Mouse (Mus musculus) intestine, embryonic 14.5 days (tissue): ENCODE data around the gene Arhgap8. TPM values are rescaled to one million over a fixed set of nuclear protein-coding genes. Genes with fewer than 3 reads are reported as not detected.
A peak's percentile ranks its signal among the peaks of the same experiment; 100 is the strongest.
"Not testable (repeated sequence)": the region's sequence is repeated elsewhere in the genome, so short reads cannot be mapped to it uniquely, and the experiment has no call there.

Experiments
- ATAC-seq: fragments of 200-750 bp; cut with Nextera tagmentation; replicated peaks from 2 replicates; pipeline ENCODE4 v1.8.0; 2017; ENCODE audit warnings: low read depth, moderate number of reproducible peaks, moderate TSS enrichment, moderate library complexity; ENCODE audit not compliant: low FRiP score, low TSS enrichment
- DNase-seq: peaks from one replicate; pipeline ENCODE4 v3.0.0-alpha.2; 2018; ENCODE audit warnings: low spot score
- H3K27ac ChIP-seq: fragments of 300-500 bp; sonication (generic); 2 replicates; pipeline ENCODE4 v1.5.1; 2014; ENCODE audit warnings: low read depth, mild to moderate bottlenecking, control low read depth
- H3K27me3 ChIP-seq: fragments of 300-500 bp; sonication (generic); replicated peaks from 2 replicates; pipeline ENCODE4 v1.6.1; 2014; ENCODE audit warnings: low read length, control low read depth; ENCODE audit not compliant: control insufficient read depth, insufficient read depth
- H3K36me3 ChIP-seq: fragments of 300-500 bp; sonication (generic); 2 replicates; pipeline ENCODE4 v1.6.1; 2014; ENCODE audit warnings: low read length, control low read depth; ENCODE audit not compliant: control insufficient read depth, insufficient read depth
- H3K4me1 ChIP-seq: fragments of 300-500 bp; sonication (generic); replicated peaks from 2 replicates; pipeline ENCODE4 v1.6.1; 2014; ENCODE audit warnings: low read length, control low read depth, mixed read lengths; ENCODE audit not compliant: control insufficient read depth, insufficient read depth
- H3K4me2 ChIP-seq: fragments of 300-500 bp; sonication (generic); 2 replicates; pipeline ENCODE4 v1.6.1; 2014; ENCODE audit warnings: low read length
- H3K4me3 ChIP-seq: fragments of 300-500 bp; sonication (generic); 2 replicates; pipeline ENCODE4 v1.5.1; 2014; ENCODE audit warnings: low read depth, low read length, control low read depth, mixed read lengths
- H3K9ac ChIP-seq: fragments of 300-500 bp; sonication (generic); 2 replicates; pipeline ENCODE4 v1.6.1; 2014; ENCODE audit warnings: mild to moderate bottlenecking, low read length
- H3K9me3 ChIP-seq: fragments of 300-500 bp; sonication (generic); 2 replicates; pipeline ENCODE4 v1.6.1; 2016; ENCODE audit warnings: low read length, control low read depth; ENCODE audit not compliant: control insufficient read depth
- WGBS: fragments of 180-500 bp; shearing (Covaris S2); extraction: QIAGEN DNeasy Blood & Tissue Kit; methylation state at CpG from one replicate; pipeline ENCODE4 v1.1.7; 2014; 5-methylcytosine and 5-hydroxymethylcytosine counted together
- polyA plus RNA-seq: library from polyadenylated mRNA; unstranded; fragments of >200 nt; fragmentation: Nextera tagmentation; extraction: Ambion mirVana; gene quantifications from 2 replicates; pipeline ENCODE4 v1.2.1, GENCODE M21; 2014

The Arhgap8 gene
- polyA plus RNA-seq, 1 experiment from 2014 or later = 15.2 TPM

DNA sequence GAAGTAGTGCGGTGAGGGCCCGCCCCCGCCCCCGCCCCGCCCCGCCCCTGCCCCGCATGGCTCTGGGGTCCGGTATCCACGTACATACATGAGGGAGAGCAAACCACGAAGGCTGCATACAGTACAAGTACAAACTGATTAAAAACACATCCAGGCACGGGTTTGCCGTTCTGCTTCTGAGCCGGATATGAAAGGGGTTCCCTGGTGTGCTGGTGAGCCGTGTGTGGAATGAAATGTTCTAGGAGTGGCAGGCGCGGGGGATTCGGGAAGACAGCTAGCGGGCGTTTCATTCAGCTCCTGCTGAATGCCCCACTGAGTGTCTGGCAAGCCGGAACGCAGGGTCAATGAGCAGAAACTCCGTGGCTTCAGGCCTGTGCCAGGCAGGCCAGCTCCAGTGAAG lies 36.6 kb downstream of the Arhgap8 start:
- H3K36me3 ChIP-seq = no peaks in the 10 kb centered on the region
- H3K27me3 ChIP-seq = no peaks in the 10 kb centered on the region
- no peak overlapping the region for H3K27ac ChIP-seq
- DNase-seq (peak; percentile 61), ATAC-seq (no peak; the same call in 1 of the 2 replicates)
- H3K4me2 ChIP-seq = peak overlapping the region; percentile 53
- 0 out of 2 replicates have a peak overlapping the region, but pooled peaks have one; percentile 25 for H3K9ac ChIP-seq
- no peaks in the 10 kb centered on the region; the same call in 1 of the 2 replicates for H3K4me1 ChIP-seq
- peak overlapping the region; percentile 25 for H3K4me3 ChIP-seq
- H3K9me3 ChIP-seq = no peaks in the 10 kb centered on the region
- WGBS = 3% methylated on average over 22 of the region's 22 CpGs

DNA sequence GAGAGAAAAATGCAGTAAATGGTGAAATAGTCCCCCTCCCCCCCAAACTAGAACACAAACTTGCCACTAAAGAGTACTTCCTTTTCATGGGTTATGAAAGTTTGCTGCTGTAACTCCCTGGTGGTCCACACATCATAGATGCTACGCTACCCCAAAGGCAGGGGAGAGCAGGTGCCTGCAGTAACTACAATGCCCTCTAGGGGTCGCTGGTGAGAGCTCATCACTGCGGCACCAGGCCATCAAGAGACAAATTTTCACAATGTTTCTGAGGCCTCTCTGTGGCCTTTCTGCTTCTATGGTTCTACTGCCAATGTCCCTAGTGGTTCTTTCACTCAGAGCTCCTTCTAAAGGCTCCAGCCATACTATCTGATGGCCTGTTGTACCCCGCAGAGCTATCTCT lies 38.6 kb downstream of the Arhgap8 start:
- Histone ChIP-seq H3K27ac (no peak overlapping the region), H3K36me3 (no peaks in the 10 kb centered on the region), H3K4me2 (no peak overlapping the region), H3K9me3 (no peaks in the 10 kb centered on the region), H3K4me3 (no peak overlapping the region), H3K27me3 (no peaks in the 10 kb centered on the region), H3K4me1 (no peaks in the 10 kb centered on the region; the same call in 1 of the 2 replicates), H3K9ac (no peak overlapping the region)
- no peak for DNase-seq
- WGBS = 34% methylated on average over 4 of the region's 4 CpGs
- no peak for ATAC-seq

DNA sequence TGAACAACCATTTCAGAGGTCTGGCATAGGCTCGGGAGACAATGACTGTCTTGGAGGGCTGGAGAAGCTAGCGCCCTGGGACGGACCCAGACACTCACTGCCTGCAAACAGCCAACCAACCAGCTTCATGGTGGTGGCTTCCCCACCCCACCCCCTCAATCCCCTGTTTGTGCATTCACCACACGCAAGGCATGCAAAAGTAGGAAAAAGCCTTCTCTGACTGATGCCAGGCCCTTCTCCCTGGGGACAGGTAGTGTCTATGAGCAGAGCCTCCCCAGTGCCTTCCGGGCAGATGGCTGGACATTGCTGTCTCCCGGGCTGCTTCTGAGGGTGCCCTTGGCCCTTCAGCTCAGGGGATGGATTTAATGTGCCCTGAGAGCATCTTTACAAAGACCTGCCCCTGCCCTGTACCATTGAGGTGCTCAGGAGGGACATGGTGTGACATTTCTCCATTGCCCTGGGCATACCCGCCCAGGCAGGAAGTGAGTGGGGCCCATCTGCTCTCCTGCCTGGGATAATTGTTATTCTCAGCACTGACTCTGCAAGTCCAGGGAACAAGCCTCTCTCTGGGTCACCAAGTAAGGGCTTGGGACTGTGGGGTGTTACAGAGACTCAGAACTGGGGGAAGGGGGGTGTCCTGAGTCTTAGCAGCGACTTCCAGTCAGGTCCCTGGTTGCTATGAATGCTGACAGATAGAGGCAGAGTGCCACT lies 43.0 kb downstream of the Arhgap8 start:
- H3K9ac ChIP-seq = no peak overlapping the region
- H3K27me3 ChIP-seq = no peaks in the 10 kb centered on the region
- H3K36me3 ChIP-seq = no peaks in the 10 kb centered on the region
- ATAC-seq = no peak
- H3K4me1 ChIP-seq = no peaks in the 10 kb centered on the region
- no peak overlapping the region for H3K4me3 ChIP-seq
- no peak for DNase-seq
- WGBS = 70% methylated on average over 8 of the region's 8 CpGs
- no peak overlapping the region for H3K4me2 ChIP-seq
- no peaks in the 10 kb centered on the region for H3K9me3 ChIP-seq
- H3K27ac ChIP-seq = no peak overlapping the region

DNA sequence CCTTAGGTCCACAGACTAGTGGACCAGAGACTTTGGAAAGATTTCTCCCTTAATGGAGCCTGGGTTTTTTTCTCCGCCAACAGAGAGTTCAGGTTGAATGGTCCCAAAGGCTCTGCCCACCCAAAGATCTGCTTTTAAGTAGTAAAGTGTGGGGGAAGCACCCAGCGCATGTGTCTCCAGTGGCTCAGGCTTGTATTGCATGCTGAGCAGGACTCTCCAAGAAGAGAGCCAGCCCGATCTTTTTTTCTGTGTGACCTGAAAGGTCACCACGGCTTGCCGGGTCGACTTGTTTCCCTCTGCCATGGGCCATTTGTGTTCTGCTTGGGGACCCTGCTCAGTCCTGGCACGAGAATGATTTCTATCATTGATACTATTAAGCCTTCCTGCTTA lies 43.6 kb downstream of the Arhgap8 start:
- Histone ChIP-seq H3K4me1 (no peaks in the 10 kb centered on the region), H3K4me2 (no peak overlapping the region), H3K27ac (no peak overlapping the region), H3K9ac (no peak overlapping the region), H3K36me3 (no peaks in the 10 kb centered on the region), H3K27me3 (no peaks in the 10 kb centered on the region), H3K4me3 (no peak overlapping the region), H3K9me3 (no peaks in the 10 kb centered on the region)
- 35% methylated on average over 7 of the region's 7 CpGs for WGBS
- ATAC-seq (no peak), DNase-seq (no peak)

DNA sequence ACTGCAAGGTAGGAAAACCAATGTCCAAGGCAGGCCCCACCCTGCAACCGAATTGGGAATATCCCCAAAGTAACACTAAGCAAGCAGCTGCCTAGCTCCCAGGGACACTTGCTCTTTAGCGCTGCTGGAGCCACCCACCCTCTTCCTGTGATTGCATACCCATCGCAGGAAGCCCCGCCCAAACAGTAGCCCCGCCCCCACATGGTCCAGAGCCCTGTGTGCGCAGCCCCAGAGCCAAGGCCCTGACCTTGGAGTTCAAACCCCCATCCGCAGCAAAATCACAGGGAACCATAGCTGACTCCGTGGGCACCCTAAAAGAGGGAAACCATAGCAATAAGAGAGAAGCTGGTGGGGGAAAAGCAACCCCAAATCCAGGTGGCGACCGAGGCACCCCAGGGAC lies 46.8 kb downstream of the Arhgap8 start:
- H3K9me3 ChIP-seq = no peaks in the 10 kb centered on the region
- ATAC-seq (no peak), DNase-seq (no peak)
- no peak overlapping the region for H3K4me3 ChIP-seq
- no peak overlapping the region for H3K4me2 ChIP-seq
- H3K27me3 ChIP-seq = no peaks in the 10 kb centered on the region
- H3K36me3 ChIP-seq = no peaks in the 10 kb centered on the region
- no peak overlapping the region for H3K27ac ChIP-seq
- H3K9ac ChIP-seq = no peak overlapping the region
- 0 out of 2 replicates have a peak, but pooled peaks cover 3% of the 10 kb centered on the region for H3K4me1 ChIP-seq
- 39% methylated on average over 10 of the region's 10 CpGs for WGBS

DNA sequence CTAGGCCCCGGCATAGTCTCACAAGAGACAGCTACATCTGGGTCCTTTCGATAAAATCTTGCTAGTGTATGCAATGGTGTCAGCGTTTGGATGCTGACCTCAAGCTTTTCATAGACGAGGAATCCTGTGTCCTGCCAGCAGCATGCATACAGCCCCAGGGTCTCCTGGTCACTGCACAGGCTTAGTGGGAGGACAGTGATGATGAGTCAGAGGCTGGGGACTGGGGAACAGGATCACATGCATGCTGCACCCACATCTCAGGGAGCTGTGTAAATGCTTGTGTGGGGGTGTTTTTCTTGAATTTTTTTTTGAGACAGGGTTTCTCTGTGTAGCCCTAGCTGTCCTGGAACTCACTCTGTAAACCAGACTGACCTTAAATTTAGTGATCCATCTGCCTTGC lies 48.7 kb downstream of the Arhgap8 start:
- WGBS = 71% methylated on average over 3 of the region's 4 CpGs
- not testable (repeated sequence) for H3K27ac ChIP-seq, H3K4me1 ChIP-seq, H3K4me2 ChIP-seq, ATAC-seq, DNase-seq, H3K36me3 ChIP-seq, H3K27me3 ChIP-seq, H3K4me3 ChIP-seq, H3K9ac ChIP-seq, H3K9me3 ChIP-seq

DNA sequence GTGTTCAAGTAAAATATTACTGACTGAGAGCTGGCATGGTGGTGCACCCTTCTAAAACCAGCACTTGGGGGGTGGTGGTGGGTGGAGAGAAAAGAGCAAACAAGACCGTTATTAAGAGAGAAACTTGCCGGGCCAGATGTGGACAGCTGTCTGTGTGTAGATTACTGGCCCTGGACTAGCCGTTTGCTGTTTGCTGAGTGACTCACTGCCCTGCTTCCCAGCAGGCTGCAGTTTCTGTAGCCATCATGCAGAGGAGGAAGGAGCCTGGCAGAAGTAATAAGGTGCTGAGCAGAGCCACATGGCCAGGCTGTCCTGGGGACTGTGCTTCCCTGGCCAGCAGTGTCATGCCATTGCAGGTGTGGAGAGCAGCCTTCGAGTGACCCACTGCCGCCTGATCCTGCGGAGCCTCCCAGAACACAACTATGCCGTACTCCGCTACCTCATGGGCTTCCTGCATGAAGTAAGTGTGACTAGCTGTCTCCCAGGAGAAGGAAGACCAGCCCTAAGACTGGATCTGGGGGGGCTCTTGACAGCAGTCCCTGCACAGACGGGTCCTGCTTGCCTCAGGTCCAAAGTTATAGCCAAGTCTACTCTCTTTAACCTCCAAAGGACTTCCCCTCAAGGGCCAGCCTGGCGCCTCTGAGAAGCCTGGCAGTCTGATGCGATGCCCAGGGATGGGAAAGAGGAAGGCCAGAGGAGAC lies 49.9 kb downstream of the Arhgap8 start:
- 68% methylated on average over 11 of the region's 11 CpGs for WGBS
- peak; percentile 41; the same call in 1 of the 2 replicates for ATAC-seq
- Histone ChIP-seq H3K4me2 (no peak overlapping the region), H3K9ac (no peak overlapping the region), H3K4me1 (0 out of 2 replicates have a peak, but pooled peaks cover 3% of the 10 kb centered on the region), H3K27me3 (no peaks in the 10 kb centered on the region), H3K36me3 (no peaks in the 10 kb centered on the region), H3K27ac (no peak overlapping the region), H3K9me3 (no peaks in the 10 kb centered on the region), H3K4me3 (no peak overlapping the region)
- DNase-seq = no peak

DNA sequence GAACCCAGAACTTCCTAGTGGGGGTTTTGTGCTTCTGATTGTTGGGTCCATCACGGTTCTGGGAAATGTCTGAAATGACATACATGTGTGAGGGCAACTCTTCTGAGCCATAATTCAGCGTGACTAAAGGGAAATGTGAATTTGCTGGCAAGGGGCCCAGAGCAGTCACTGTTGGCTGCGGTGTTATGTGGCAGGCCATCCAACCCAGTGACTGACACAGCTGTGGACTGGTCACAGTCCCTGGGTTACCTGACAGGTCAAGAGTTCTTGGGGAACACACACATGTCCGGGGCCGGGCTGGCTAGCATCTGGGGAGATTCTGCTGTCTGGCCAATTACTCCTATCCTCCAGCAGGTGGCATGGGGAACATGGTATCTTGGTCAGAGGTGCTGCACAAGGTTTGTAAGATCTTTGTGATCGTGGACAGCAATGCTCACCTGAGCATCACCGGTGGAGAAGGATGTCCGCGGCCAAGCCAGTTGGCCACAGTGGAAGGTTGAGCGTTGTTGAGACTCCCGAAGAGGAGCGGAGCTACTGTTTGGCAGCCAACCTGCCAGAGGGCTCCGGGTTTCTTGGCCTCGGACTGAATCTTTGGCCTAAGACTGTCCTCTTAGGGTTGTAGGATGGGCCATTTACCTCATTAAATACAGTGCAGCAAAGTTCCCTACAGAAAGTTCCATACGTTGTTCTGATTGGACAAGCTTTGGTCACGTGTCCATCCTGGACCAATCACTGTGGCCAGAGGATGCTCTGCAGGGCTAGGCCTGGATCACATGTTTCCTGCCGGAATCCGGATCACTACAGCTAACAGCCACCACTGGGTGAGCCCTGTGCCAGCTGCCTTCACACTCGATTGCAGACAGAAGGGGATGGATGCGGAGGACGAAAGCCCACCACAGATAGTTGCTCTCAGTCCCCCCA lies 52.6 kb downstream of the Arhgap8 start:
- ATAC-seq (no peak), DNase-seq (no peak)
- Histone ChIP-seq H3K4me2 (no peak overlapping the region), H3K4me1 (0 out of 2 replicates have a peak, but pooled peaks cover 3% of the 10 kb centered on the region), H3K36me3 (no peaks in the 10 kb centered on the region), H3K27me3 (no peaks in the 10 kb centered on the region), H3K9ac (no peak overlapping the region), H3K4me3 (no peak overlapping the region), H3K27ac (no peak overlapping the region), H3K9me3 (no peaks in the 10 kb centered on the region)
- WGBS = 79% methylated on average over 21 of the region's 21 CpGs
